Mouse (Mus musculus) forebrain, embryonic 11.5 days (tissue): ENCODE data around the gene Vrtn. TPM values are rescaled to one million over a fixed set of nuclear protein-coding genes. Genes with fewer than 3 reads are reported as not detected.

ENCODE experiments used
- ATAC-seq: fragments of 200-750 bp; cut with Nextera tagmentation; replicated peaks from 2 replicates; pipeline ENCODE4 v1.8.0; 2017; ENCODE audit warnings: moderate TSS enrichment; ENCODE audit not compliant: low FRiP score
- DNase-seq: peaks from one replicate; pipeline ENCODE4 v3.0.0-alpha.2; 2017; ENCODE audit warnings: low spot score
- H3K27ac ChIP-seq: fragments of 300-500 bp; sonication (generic); 2 replicates; pipeline ENCODE4 v1.5.1; 2014; ENCODE audit warnings: low read depth, low read length
- H3K27me3 ChIP-seq: fragments of 300-500 bp; sonication (generic); 2 replicates; pipeline ENCODE4 v1.6.1; 2014; ENCODE audit warnings: mild to moderate bottlenecking, low read length, mixed read lengths; ENCODE audit not compliant: control insufficient read depth, insufficient read depth
- H3K36me3 ChIP-seq: fragments of 300-500 bp; sonication (generic); 2 replicates; pipeline ENCODE4 v1.6.1; 2014; ENCODE audit warnings: mild to moderate bottlenecking, low read length, moderate library complexity, mixed read lengths; ENCODE audit not compliant: control insufficient read depth, insufficient read depth
- H3K4me1 ChIP-seq: fragments of 300-500 bp; sonication (generic); replicated peaks from 2 replicates; pipeline ENCODE4 v1.6.1; 2014; ENCODE audit warnings: low read length, mixed read lengths; ENCODE audit not compliant: control insufficient read depth, insufficient read depth
- H3K4me2 ChIP-seq: fragments of 300-500 bp; sonication (generic); 2 replicates; pipeline ENCODE4 v1.6.1; 2014; ENCODE audit warnings: low read depth, mild to moderate bottlenecking, low read length, moderate library complexity, mixed read lengths; ENCODE audit not compliant: severe bottlenecking
- H3K4me3 ChIP-seq: fragments of 300-500 bp; sonication (generic); 2 replicates; pipeline ENCODE4 v1.5.1; 2014; ENCODE audit warnings: low read depth, low read length
- H3K9ac ChIP-seq: fragments of 300-500 bp; sonication (generic); 2 replicates; pipeline ENCODE4 v1.6.1; 2014; ENCODE audit warnings: low read length
- H3K9me3 ChIP-seq: fragments of 300-500 bp; sonication (generic); 2 replicates; pipeline ENCODE4 v1.6.1; 2016; ENCODE audit warnings: low read length, mixed read lengths; ENCODE audit not compliant: control insufficient read depth
- WGBS: fragments of 180-500 bp; shearing (Covaris S2); extraction: QIAGEN DNeasy Blood & Tissue Kit; methylation state at CpG from one replicate; pipeline ENCODE4 v1.1.7; 2014; 5-methylcytosine and 5-hydroxymethylcytosine counted together
- polyA plus RNA-seq: library from polyadenylated mRNA; unstranded; fragments of >200 nt; fragmentation: Nextera tagmentation; extraction: Ambion mirVana; gene quantifications from 2 replicates; pipeline ENCODE4 v1.2.1, GENCODE M21; 2014

Vrtn gene
- polyA plus RNA-seq, 1 experiment from 2014 or later: not detected

GRCm38 (mm10) chr12:84617663-84618062, 23.2 kb upstream of the Vrtn start:
- Histone ChIP-seq H3K9me3 (no peaks in the 10 kb centered on the region), H3K36me3 (no peaks in the 10 kb centered on the region), H3K27me3 (no peaks in the 10 kb centered on the region), H3K4me2 (peak overlapping the region; percentile 63), H3K4me1 (no peaks in the 10 kb centered on the region), H3K4me3 (peak overlapping the region; percentile 51), H3K9ac (peak overlapping the region; percentile 59), H3K27ac (no peak overlapping the region)
- no peak for DNase-seq
- peak; percentile 56 for ATAC-seq
- 9% methylated on average over 10 of the region's 10 CpGs for WGBS

GRCm38 (mm10) chr12:84620975-84621374, 19.8 kb upstream of the Vrtn start:
- no peaks in the 10 kb centered on the region for H3K36me3 ChIP-seq
- H3K4me1 ChIP-seq: no peaks in the 10 kb centered on the region
- H3K4me3 ChIP-seq: no peak overlapping the region
- H3K9ac ChIP-seq: no peak overlapping the region
- no peak overlapping the region for H3K4me2 ChIP-seq
- H3K9me3 ChIP-seq: no peaks in the 10 kb centered on the region
- H3K27ac ChIP-seq: no peak overlapping the region
- no peak for ATAC-seq
- DNase-seq: no peak
- no peaks in the 10 kb centered on the region for H3K27me3 ChIP-seq

- no peaks in the 10 kb centered on the region for H3K36me3 ChIP-seq
- no peaks in the 10 kb centered on the region for H3K4me1 ChIP-seq
- no peaks in the 10 kb centered on the region for H3K27me3 ChIP-seq
- DNase-seq (no peak), ATAC-seq (no peak)
- H3K4me2 ChIP-seq: no peak overlapping the region
- H3K27ac ChIP-seq: no peak overlapping the region
- H3K9ac ChIP-seq: no peak overlapping the region
- WGBS: 15% methylated on average over 8 of the region's 8 CpGs
- no peaks in the 10 kb centered on the region for H3K9me3 ChIP-seq
- H3K4me3 ChIP-seq: no peak overlapping the region
These were observed 16.2 kb upstream of the Vrtn start for GRCm38 (mm10) chr12:84624601-84625000.

GRCm38 (mm10) chr12:84625116-84625515, 15.7 kb upstream of the Vrtn start:
- Histone ChIP-seq H3K9me3 (no peaks in the 10 kb centered on the region), H3K9ac (peak overlapping the region; percentile 2; the same call in 1 of the 2 replicates), H3K36me3 (no peaks in the 10 kb centered on the region), H3K4me1 (no peaks in the 10 kb centered on the region), H3K27ac (no peak overlapping the region), H3K4me3 (0 out of 2 replicates have a peak overlapping the region, but pooled peaks have one; percentile 3), H3K27me3 (no peaks in the 10 kb centered on the region), H3K4me2 (peak overlapping the region; percentile 26; the same call in 1 of the 2 replicates)
- WGBS: 1% methylated on average over 9 of the region's 9 CpGs
- ATAC-seq (peak; percentile 42; the same call in 1 of the 2 replicates), DNase-seq (no peak)

- WGBS: 81% methylated on average over 3 of the region's 3 CpGs
- Histone ChIP-seq H3K4me2 (no peak overlapping the region), H3K27ac (no peak overlapping the region), H3K4me3 (no peak overlapping the region), H3K9me3 (no peaks in the 10 kb centered on the region), H3K4me1 (no peaks in the 10 kb centered on the region), H3K27me3 (no peaks in the 10 kb centered on the region), H3K36me3 (no peaks in the 10 kb centered on the region), H3K9ac (no peak overlapping the region)
- DNase-seq: no peak
- ATAC-seq: no peak
These were observed 9.0 kb upstream of the Vrtn start for GRCm38 (mm10) chr12:84631867-84632266.

GRCm38 (mm10) chr12:84640253-84640652, 566 bp upstream of the Vrtn start:
- Histone ChIP-seq H3K27me3 (peaks cover 37% of the 10 kb centered on the region), H3K9me3 (no peaks in the 10 kb centered on the region), H3K4me2 (no peak overlapping the region), H3K9ac (no peak overlapping the region), H3K36me3 (no peaks in the 10 kb centered on the region), H3K27ac (no peak overlapping the region), H3K4me1 (no peaks in the 10 kb centered on the region), H3K4me3 (no peak overlapping the region)
- DNase-seq: no peak
- ATAC-seq: no peak
- WGBS: 6% methylated on average over 6 of the region's 6 CpGs

- DNase-seq (no peak), ATAC-seq (no peak)
- Histone ChIP-seq H3K9me3 (no peaks in the 10 kb centered on the region), H3K9ac (no peak overlapping the region), H3K4me2 (no peak overlapping the region), H3K4me1 (no peaks in the 10 kb centered on the region), H3K27ac (no peak overlapping the region), H3K4me3 (no peak overlapping the region), H3K27me3 (no peaks in the 10 kb centered on the region), H3K36me3 (no peaks in the 10 kb centered on the region)
- 95% methylated on average over 13 of the region's 13 CpGs for WGBS
These were observed 9.4 kb downstream of the Vrtn start for GRCm38 (mm10) chr12:84650234-84650633.

- Histone ChIP-seq H3K4me2 (no peak overlapping the region), H3K27me3 (no peaks in the 10 kb centered on the region), H3K27ac (no peak overlapping the region), H3K4me1 (no peaks in the 10 kb centered on the region), H3K9me3 (no peaks in the 10 kb centered on the region), H3K36me3 (no peaks in the 10 kb centered on the region), H3K9ac (no peak overlapping the region), H3K4me3 (no peak overlapping the region)
- DNase-seq: peak; percentile 82
- 13% methylated on average over 3 of the region's 3 CpGs for WGBS
- no peak for ATAC-seq
These were observed 13.1 kb downstream of the Vrtn start for GRCm38 (mm10) chr12:84653912-84654311.

- Histone ChIP-seq H3K27me3 (no peaks in the 10 kb centered on the region), H3K36me3 (no peaks in the 10 kb centered on the region), H3K9ac (no peak overlapping the region), H3K4me3 (no peak overlapping the region), H3K4me1 (no peaks in the 10 kb centered on the region), H3K27ac (no peak overlapping the region), H3K9me3 (no peaks in the 10 kb centered on the region; the same call in 1 of the 2 replicates), H3K4me2 (no peak overlapping the region)
- DNase-seq (no peak), ATAC-seq (no peak)
- WGBS: 87% methylated on average over 3 of the region's 3 CpGs
These were observed 29.7 kb downstream of the Vrtn start for GRCm38 (mm10) chr12:84670555-84670954.
